Mouse (Mus musculus): ENCODE data around the gene Dnah2. TPM values are rescaled to one million over a fixed set of nuclear protein-coding genes. Genes with fewer than 3 reads are reported as not detected.
A peak's percentile ranks its signal among the peaks of the same experiment; 100 is the strongest.
"Not testable (repeated sequence)": the region's sequence is repeated elsewhere in the genome, so short reads cannot be mapped to it uniquely, and the experiment has no call there.

The Dnah2 gene
- total RNA-seq, 2 experiments from 2014 or later: 3.9 to 4.3 TPM

DNA sequence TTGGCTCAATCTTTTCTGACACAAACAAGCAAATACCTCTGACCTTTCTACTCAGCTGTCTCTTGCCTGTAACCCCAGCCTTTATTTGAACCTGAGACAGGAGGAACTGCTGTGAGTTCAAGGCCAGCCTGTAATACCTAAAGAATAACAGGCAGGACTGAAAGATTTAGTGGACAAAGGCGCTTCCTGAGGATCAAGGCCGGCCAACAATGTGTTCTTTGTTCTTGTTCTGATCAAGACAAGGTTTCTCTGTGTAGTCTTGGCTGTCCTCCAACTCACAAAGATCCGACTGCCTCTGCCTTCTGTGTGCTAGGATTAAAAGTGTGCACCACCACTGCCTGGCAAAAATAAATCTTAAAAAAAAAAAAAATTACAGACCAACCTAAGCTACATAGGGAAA lies 15.5 kb upstream of the Dnah2 start:
- no peak for DNase-seq (ENCODE audit: low spot score in 2 of 2)

DNA sequence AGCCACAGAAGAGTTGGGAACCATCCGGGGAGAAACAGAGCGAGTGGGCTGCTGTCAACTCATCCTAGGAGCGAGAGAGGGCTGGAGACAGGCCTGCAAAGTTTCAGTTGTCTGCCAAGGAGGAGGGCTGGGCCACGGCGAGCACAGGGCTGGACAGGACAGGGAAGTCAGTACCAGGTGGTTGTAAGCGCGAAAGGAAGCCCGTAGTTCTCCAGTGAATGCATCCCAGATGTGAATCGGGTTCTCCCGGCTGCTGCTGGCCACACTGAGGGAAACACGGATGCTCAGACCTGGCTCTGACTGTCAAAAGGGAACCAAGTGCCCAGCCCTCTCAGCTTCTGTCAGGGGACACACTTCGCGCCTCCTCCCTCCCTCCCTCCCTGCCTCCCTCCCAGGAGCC lies 14.5 kb upstream of the Dnah2 start:
- no peak for DNase-seq (ENCODE audit: low spot score in 2 of 2)

DNA sequence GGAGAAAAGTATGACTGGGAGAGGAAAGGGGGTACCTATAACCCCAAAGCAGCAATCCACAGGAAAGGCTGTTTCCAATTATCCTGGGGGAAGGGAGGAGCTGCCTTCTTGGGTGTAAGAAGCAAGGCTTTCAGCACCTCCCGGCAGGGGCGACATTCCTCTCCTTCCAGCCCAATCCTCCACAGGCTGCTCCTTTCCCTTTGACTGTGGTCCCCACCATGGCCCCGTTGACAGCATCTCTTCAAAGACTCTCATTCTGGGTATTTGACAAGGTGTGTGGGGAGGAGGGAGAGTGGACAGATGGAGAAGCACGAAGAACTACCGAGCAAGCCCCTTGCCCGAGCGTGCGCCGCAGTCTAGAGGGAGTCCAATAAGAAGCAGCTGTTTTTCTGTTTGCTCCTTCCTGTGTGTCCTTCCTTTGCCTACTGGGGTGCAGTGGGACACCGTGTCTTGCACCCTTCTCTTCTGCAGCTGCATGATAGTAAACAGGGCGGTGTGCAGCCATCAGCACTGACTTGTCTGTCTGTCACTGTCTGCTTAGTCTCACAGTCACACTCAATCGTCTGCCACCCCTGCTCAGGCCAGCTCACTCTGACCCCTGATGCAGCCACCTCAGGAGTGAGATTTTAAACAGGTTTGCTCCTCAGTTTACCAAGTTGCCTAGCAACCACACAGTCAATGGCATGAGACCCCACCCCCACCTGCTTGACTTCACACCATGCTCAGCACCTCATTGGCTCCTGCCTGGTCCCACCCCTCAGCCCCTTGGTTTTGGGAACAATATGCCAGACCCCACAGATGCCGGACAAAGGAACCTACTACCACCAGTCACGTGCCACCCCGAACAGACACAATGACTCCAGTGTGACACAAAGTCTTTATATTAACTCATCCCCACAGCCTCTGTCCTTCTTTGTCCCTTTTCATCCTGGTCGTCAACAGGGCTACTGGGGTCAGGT lies 12.3 kb upstream of the Dnah2 start:
- no peak for DNase-seq (ENCODE audit: low spot score in 2 of 2)

DNA sequence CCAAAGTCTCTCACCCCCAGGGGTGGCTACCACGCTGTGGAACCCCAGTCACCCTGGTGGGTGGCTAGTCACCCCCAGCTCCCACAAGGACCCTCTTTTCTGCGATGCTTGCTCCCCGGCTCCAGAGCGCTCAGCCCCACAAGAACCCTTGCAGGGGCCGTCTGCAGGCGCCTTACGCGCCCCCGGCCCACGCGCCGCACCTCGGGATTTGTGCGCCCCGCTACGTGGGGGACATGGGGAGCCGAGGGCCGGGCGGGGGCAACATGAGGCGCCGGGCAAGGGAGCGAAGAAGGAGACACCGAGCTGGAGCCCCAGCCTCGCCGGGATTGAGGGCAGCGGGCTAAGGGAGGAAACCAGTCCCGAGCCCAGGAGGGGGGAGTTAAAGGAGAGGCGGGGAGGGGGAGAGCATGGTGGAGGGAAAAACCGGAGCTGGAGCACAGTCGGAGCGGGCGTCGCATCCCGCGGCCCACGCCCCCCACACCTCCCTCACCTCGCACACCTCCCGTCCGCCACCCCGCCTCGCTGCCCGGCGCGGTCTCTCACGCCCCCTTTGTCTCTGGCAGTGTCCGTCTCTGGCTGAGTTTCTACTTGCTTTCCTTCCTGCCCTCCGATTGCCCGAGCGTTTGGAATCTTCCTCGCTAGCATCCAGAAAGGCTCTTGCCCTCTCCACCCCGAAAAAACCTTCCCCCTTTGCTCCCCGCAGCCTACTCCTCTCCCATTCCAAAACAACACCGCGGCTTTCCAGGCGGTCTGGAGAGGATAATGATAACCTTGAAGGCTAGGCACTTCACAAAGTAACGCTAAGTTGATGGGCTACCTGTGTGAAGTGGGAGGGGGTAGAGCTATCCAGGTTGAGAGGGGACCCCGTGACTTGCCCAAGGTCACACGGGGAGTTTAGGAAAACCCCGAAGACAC lies 11.2 kb upstream of the Dnah2 start, which contains the start of gene Efnb3:
TSS of gene Efnb3 (minus strand) at position 355 of the 915 bp plus-strand sequence.
- DNase-seq (ENCODE audit: low spot score in 2 of 2): peak in 1 of 2 experiments; percentile 63

DNA sequence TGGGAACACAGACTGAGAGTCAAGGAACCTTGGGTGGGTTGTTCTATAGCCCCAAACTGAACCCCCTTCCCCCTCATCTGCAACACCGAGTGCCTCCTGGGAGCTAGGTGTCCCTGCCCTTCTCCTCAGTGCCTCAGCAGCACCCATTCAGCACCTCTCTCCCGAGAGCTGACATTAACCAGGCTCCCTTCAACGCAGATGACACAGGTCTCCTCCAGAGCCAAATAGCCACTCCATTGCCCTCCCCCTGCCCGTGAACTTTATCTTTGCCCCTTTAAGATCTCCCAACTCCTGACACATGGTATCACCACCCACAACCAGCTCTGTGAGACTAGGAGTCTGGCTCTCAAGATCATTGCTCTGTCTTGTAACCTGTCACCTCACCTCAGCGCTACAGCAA lies 10.3 kb upstream of the Dnah2 start:
- DNase-seq (ENCODE audit: low spot score in 2 of 2): no peak

DNA sequence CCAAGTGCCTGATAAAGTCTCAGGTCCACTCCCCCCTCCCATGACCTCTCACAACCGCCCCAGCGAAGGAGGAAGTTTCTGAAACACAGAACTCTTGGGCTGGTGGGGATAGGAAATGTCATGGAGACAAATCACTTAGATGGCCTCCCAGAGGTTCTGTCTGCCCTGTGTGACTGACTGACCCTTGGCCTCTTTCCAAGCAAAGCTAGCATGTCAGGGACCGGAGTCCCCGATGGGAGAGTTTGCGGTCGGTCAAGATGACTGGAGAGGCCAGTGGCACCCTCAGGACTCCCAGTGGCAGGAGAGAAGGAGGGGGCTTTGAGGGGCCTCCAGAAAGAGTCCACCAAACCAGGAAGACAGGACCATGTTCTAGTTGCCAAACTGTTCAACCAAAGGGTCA lies 9.8 kb upstream of the Dnah2 start:
- DNase-seq (ENCODE audit: low spot score in 2 of 2): no peak

DNA sequence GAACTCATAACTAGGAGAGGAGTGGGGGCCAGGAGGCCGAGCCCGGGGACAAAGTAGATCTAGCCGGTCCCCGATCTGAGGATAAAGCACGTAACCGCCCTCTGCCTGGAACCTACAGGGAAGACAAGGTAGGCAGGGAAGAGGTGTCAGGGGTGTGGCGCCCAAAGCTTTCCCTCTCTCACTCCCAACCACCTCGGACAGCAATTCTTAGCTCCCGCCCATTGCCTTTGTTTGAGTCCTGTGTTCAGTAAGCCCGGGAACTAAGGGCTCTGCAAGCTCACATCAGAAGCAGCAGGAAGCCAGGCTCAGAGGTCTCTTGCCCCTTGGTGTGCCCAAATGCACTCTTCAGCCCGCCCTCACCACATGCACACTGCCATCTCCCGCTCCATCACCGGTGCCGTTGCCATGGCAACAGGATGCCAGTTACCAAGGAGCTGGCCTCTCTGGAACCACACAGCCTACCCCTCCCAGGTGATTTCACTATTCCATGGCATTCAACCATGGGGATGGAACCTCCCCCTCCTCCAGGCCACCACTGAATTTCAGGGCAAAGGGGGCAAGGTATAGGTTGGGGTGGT lies 8.6 kb upstream of the Dnah2 start:
- DNase-seq (ENCODE audit: low spot score in 2 of 2): peak; percentile 59 to 71

- DNase-seq (ENCODE audit: low spot score in 2 of 2): no peak
Observed at GRCm38 (mm10) chr11:69554539-69555140, 5.7 kb upstream of the Dnah2 start.

DNA sequence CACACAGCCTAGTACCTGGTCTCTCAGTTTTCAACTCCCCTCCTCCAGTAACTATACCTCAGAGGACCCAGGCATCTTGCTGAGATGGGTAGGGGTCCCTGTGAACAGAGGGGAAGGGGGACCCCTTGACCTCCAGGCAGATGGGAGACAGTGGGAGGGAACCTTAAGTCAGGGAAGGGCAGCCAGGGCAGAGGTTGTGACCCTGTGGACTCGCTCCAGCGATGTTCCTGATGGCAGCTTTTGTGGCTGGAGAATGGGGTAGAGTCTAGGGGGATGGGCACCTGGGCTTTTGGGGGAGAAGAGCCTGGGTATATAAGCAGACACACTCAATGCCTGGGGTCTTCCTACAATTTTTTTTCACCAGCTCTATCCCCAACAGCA lies 4.4 kb upstream of the Dnah2 start:
- no peak for DNase-seq (ENCODE audit: low spot score in 2 of 2)

DNA sequence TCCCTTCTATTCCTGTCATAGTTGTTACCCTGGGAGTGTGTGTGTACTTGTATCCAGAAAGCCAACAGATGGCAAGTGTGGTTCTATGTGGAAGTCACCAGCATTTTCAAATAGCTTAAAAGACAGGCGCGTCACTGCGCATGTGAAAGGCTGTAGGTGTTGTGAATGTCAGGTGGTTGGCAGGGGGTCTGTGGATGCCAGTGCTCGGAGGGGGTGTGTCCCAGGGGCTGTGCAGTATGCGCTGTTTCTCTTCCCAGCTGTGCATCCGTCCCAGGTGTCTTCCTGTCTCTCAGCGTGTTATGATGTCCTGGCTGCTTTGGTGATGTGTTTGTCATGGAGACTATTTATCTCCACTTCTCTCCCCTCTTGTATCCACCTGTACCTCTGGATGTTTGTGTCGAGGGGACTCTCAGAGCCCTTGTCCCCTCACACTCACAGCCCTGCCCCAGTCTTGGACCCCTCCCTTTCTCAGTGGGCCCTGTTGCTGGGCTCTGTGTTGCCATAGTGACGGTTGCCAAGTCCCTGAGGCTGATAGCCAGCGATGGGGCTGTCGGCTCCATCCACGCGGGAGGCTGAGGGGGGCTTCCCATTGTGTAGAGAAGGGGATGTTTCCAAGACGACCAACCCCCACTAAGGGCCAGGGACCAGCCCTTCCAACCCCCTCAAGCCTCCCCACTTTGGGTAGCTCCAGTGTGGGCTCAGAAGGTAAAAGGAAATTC lies 3.9 kb upstream of the Dnah2 start:
- peak; percentile 82 to 87 for DNase-seq (ENCODE audit: low spot score in 2 of 2)

GRCm38 (mm10) chr11:69551310-69551709 lies 2.4 kb upstream of the Dnah2 start:
- no peak for DNase-seq (ENCODE audit: low spot score in 2 of 2)

DNA sequence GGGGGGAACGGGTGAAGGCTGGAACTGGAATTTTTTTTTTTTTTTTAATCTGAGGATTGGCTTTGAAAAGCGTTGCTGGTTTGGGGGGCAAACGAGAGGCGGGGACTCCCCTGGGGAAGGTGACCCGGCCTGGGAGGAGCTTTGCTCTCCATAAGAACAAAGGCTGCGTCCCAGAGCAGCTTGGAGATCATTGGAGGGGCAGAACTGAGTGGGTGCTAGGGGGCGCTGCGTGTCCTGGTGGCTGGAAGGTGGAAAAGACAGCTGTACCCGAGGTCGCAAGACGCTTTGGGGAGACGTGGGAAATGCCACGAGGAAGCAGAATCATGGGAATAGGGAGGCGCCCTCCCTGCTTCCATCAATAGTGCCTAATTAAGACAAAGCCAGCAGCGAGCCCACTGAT lies 1.8 kb downstream of the Dnah2 start:
- DNase-seq (ENCODE audit: low spot score in 2 of 2): no peak

GRCm38 (mm10) chr11:69546423-69547053 lies 2.4 kb downstream of the Dnah2 start:
- DNase-seq (ENCODE audit: low spot score in 2 of 2): peak in 1 of 2 experiments; percentile 83

- no peak for DNase-seq (ENCODE audit: low spot score in 2 of 2)
Observed at GRCm38 (mm10) chr11:69545957-69546356, 3.0 kb downstream of the Dnah2 start.

DNA sequence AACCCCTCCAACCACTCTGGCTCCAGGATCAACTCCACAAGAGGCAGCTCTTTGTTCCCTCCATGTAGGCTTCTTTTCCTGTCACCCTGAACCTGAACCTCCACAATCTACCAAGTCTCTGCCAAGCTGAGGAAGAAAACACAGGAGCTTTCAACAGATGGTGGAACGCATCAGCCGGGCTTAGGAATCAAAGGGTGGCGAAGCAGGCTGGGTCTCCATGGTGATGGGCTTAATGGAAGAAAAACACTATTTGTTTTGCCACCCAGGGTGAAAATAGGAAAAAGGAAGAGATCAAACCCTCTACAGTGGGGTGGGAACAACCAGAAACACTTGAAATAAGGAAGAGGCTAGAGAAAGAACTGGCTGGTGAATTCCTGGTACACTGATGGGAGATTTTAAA lies 5.3 kb downstream of the Dnah2 start:
- peak in 1 of 2 experiments; percentile 56 for DNase-seq (ENCODE audit: low spot score in 2 of 2)

DNA sequence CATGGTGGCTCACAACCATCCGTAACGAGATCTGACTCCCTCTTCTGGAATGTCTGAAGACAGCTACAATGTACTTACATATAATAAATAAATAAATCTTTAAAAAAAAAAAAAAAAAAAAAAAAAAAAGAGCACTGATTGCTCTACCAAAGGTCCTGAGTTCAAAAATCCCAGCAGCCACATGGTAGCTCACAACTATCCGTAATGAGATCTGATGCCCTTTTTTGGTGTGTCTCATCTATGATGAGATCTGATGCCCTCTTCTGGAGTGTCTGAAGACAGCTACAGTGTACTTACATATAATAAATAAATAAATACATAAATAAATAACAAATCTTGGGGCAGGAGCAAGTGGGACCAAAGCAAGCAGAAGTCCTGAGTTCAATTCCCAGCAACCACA lies 7.2 kb downstream of the Dnah2 start:
- not testable (repeated sequence) for DNase-seq (ENCODE audit: low spot score in 2 of 2)

DNA sequence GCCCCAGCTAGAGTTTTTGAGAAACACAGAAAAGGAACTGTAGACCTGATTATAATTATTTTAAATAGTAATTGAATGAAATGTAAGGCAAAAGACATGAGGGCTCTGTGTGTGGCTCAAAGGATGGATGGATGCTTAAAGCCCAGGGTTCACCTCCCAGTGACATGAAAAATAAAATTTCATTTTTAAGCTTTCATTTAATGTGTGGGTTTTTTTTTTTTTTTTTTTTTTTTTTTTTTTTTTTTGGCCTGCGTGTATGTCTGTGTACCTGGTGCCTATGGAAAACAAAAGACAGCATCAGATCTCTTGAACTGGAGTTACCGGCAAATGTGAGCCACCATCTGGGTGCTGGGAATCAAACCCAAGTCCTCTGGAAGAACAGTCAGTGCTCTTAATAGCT lies 8.2 kb downstream of the Dnah2 start:
- DNase-seq (ENCODE audit: low spot score in 2 of 2): no peak

GRCm38 (mm10) chr11:69534990-69535389 lies 13.9 kb downstream of the Dnah2 start:
- no peak for DNase-seq (ENCODE audit: low spot score in 2 of 2)

GRCm38 (mm10) chr11:69532480-69533150 lies 16.3 kb downstream of the Dnah2 start:
- DNase-seq (ENCODE audit: low spot score in 2 of 2): no peak
